Mouse (Mus musculus) neural tube, embryonic 14.5 days (tissue): ENCODE results near the gene Bach2. TPM values are rescaled to one million over a fixed set of nuclear protein-coding genes. Genes with fewer than 3 reads are reported as not detected.

Experiments
- ATAC-seq: fragments of 200-750 bp; cut with Nextera tagmentation; 2 replicates; pipeline ENCODE4 v1.8.0; 2017; ENCODE audit warnings: low read depth, mild to moderate bottlenecking, moderate TSS enrichment, moderate library complexity
- H3K27ac ChIP-seq: fragments of 300-500 bp; sonication (generic); 2 replicates; pipeline ENCODE4 v1.5.1; 2014; ENCODE audit warnings: low read depth, mild to moderate bottlenecking, control low read depth, low read length, moderate library complexity, mixed read lengths
- H3K27me3 ChIP-seq: fragments of 300-500 bp; sonication (generic); 2 replicates; pipeline ENCODE4 v1.6.1; 2014; ENCODE audit warnings: low read length; ENCODE audit not compliant: control insufficient read depth, insufficient read depth
- H3K36me3 ChIP-seq: fragments of 300-500 bp; sonication (generic); 2 replicates; pipeline ENCODE4 v1.6.1; 2014; ENCODE audit warnings: low read length, mixed read lengths; ENCODE audit not compliant: control insufficient read depth, insufficient read depth
- H3K4me1 ChIP-seq: fragments of 300-500 bp; sonication (generic); 2 replicates; pipeline ENCODE4 v1.6.1; 2014; ENCODE audit warnings: low read length; ENCODE audit not compliant: control insufficient read depth, insufficient read depth
- H3K4me2 ChIP-seq: fragments of 300-500 bp; sonication (generic); 2 replicates; pipeline ENCODE4 v1.6.1; 2014; ENCODE audit warnings: mild to moderate bottlenecking, low read depth, low read length, control low read depth
- H3K4me3 ChIP-seq: fragments of 300-500 bp; sonication (generic); 2 replicates; pipeline ENCODE4 v1.5.1; 2014; ENCODE audit warnings: low read depth, low read length, control low read depth, mixed read lengths
- H3K9ac ChIP-seq: fragments of 300-500 bp; sonication (generic); replicated peaks from 2 replicates; pipeline ENCODE4 v1.6.1; 2014; ENCODE audit warnings: low read depth, mild to moderate bottlenecking, control low read depth, low read length, mixed read lengths
- H3K9me3 ChIP-seq: fragments of 300-500 bp; sonication (generic); 2 replicates; pipeline ENCODE4 v1.6.1; 2016; ENCODE audit warnings: low read length; ENCODE audit not compliant: control insufficient read depth
- WGBS: fragments of 180-500 bp; shearing (Covaris S2); extraction: QIAGEN DNeasy Blood & Tissue Kit; methylation state at CpG from one replicate; pipeline ENCODE4 v1.1.7; 2014; 5-methylcytosine and 5-hydroxymethylcytosine counted together
- polyA plus RNA-seq: library from polyadenylated mRNA; unstranded; fragments of >200 nt; fragmentation: Nextera tagmentation; extraction: Ambion mirVana; gene quantifications from 2 replicates; pipeline ENCODE4 v1.2.1, GENCODE M21; 2014

Gene Bach2
- polyA plus RNA-seq, 1 experiment from 2014 or later, result 32.4 TPM

DNA sequence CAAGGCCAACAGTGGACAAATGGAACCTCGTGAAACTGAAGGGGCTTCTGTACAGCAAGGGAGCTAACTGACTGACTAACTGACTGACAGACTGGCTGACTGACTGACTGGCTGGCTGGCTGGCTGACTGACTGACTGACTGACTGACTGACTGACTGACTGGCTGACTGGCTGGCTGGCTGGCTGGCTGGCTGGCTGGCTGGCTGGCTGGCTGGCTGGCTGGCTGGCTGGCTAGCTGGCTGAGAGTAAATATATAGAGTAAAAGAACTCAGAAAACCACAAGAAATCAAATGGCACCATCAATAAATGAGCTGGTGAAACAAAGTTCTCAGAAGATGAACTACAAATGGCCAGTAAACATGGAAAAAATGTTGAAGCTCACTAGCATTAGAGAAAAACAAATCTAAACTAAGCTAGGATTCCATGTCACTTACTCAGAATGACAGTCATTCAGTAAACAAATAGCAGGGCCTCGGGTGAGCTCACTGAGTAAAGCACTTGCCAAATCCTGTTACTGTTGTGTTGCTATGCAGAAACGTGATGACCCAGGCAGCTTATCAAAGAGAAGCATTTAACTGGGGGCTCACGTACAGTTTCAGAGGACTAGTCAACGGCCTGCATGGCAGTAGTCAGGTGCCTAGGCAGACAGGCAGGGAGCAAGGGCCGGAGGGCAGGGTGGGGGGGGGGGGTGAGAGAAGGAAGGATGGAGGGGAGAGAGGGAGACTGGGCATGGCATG, 280.4 kb downstream of the Bach2 start:
- H3K4me3 ChIP-seq, result no peak overlapping the region
- WGBS, result 53% methylated on average over 6 of the region's 6 CpGs
- 0 out of 2 replicates have a peak, but pooled peaks cover 8% of the 10 kb centered on the region for H3K4me1 ChIP-seq
- no peak for ATAC-seq
- no peaks in the 10 kb centered on the region for H3K9me3 ChIP-seq
- H3K36me3 ChIP-seq, result no peaks in the 10 kb centered on the region
- H3K9ac ChIP-seq, result no peak overlapping the region
- no peak overlapping the region for H3K27ac ChIP-seq
- H3K4me2 ChIP-seq, result no peak overlapping the region
- H3K27me3 ChIP-seq, result no peaks in the 10 kb centered on the region

GRCm38 (mm10) chr4:32520628-32521360, 282.2 kb downstream of the Bach2 start:
- Histone ChIP-seq H3K9me3 (no peaks in the 10 kb centered on the region), H3K9ac (no peak overlapping the region), H3K4me2 (no peak overlapping the region), H3K36me3 (no peaks in the 10 kb centered on the region), H3K4me3 (no peak overlapping the region), H3K27ac (peak overlapping the region; percentile 7; the same call in 1 of the 2 replicates), H3K4me1 (peaks cover 11% of the 10 kb centered on the region; the same call in 1 of the 2 replicates), H3K27me3 (no peaks in the 10 kb centered on the region)
- no peak for ATAC-seq
- WGBS, result 44% methylated on average over 18 of the region's 18 CpGs

DNA sequence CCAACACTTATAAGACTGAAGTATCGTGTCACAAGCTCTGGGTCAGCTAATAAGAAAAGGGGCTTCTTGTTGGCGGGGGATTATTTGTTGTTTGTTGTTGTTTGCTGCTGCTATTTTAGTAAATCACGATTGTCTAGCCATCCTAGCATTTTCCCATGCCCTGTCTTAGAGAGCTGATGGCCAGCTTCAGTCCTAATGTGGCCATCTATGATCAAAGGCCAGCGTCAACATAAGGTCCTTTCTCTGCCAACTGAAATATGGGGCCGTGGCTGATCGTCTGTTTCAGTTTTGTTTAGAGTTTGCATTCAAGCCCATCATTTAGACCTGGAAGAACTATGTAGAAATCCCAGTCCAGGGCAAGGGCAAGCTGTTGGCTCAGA, 282.7 kb downstream of the Bach2 start:
- ATAC-seq, result no peak
- H3K36me3 ChIP-seq, result no peaks in the 10 kb centered on the region
- WGBS, result 62% methylated on average over 6 of the region's 6 CpGs
- H3K9me3 ChIP-seq, result no peaks in the 10 kb centered on the region
- H3K27ac ChIP-seq, result 0 out of 2 replicates have a peak overlapping the region, but pooled peaks have one; percentile 7
- no peak overlapping the region for H3K4me3 ChIP-seq
- H3K9ac ChIP-seq, result no peak overlapping the region
- no peak overlapping the region for H3K4me2 ChIP-seq
- H3K4me1 ChIP-seq, result peaks cover 11% of the 10 kb centered on the region; the same call in 1 of the 2 replicates
- no peaks in the 10 kb centered on the region for H3K27me3 ChIP-seq

GRCm38 (mm10) chr4:32522013-32522412, 283.4 kb downstream of the Bach2 start:
- 67% methylated on average over 2 of the region's 2 CpGs for WGBS
- H3K4me1 ChIP-seq, result peaks cover 11% of the 10 kb centered on the region; the same call in 1 of the 2 replicates

GRCm38 (mm10) chr4:32524282-32524681, 285.7 kb downstream of the Bach2 start:
- Histone ChIP-seq H3K4me1 (peaks cover 21% of the 10 kb centered on the region), H3K9me3 (no peaks in the 10 kb centered on the region), H3K36me3 (no peaks in the 10 kb centered on the region), H3K9ac (no peak overlapping the region), H3K4me3 (no peak overlapping the region), H3K4me2 (no peak overlapping the region), H3K27me3 (no peaks in the 10 kb centered on the region), H3K27ac (no peak overlapping the region)
- WGBS, result 34% methylated on average over 2 of the region's 2 CpGs
- no peak for ATAC-seq

More at GRCm38 (mm10) chr4:32522013-32522412, 283.4 kb downstream of the Bach2 start:
- H3K27ac ChIP-seq, result no peak overlapping the region
- ATAC-seq, result no peak
- H3K4me2 ChIP-seq, result no peak overlapping the region
- H3K36me3 ChIP-seq, result no peaks in the 10 kb centered on the region
- no peaks in the 10 kb centered on the region for H3K9me3 ChIP-seq
- H3K27me3 ChIP-seq, result no peaks in the 10 kb centered on the region
- no peak overlapping the region for H3K4me3 ChIP-seq
- H3K9ac ChIP-seq, result no peak overlapping the region

DNA sequence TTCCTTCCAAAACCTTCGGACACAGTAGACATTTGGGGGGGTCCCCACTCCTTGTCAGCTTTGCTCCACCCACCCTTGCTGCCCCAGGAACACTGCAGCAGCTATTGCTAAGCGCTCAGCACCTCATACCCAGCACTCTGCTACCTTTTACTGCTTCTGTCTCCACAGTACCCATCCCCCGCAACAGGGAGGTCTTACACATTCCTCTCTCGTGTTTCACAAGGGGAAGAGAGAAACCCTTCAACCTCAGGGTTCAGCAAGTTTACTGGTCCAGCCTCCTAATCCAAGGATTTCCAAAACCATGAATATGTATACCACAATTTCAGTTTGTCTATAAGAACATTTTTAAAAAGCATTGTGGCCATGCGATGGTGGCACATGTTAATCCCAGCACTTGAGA, 286.4 kb downstream of the Bach2 start:
- H3K27ac ChIP-seq, result no peak overlapping the region
- peaks cover 28% of the 10 kb centered on the region for H3K4me1 ChIP-seq
- no peaks in the 10 kb centered on the region for H3K9me3 ChIP-seq
- H3K9ac ChIP-seq, result no peak overlapping the region
- no peak for ATAC-seq
- H3K4me2 ChIP-seq, result no peak overlapping the region
- 69% methylated on average over 5 of the region's 5 CpGs for WGBS
- H3K4me3 ChIP-seq, result no peak overlapping the region
- no peaks in the 10 kb centered on the region for H3K27me3 ChIP-seq
- H3K36me3 ChIP-seq, result no peaks in the 10 kb centered on the region

DNA sequence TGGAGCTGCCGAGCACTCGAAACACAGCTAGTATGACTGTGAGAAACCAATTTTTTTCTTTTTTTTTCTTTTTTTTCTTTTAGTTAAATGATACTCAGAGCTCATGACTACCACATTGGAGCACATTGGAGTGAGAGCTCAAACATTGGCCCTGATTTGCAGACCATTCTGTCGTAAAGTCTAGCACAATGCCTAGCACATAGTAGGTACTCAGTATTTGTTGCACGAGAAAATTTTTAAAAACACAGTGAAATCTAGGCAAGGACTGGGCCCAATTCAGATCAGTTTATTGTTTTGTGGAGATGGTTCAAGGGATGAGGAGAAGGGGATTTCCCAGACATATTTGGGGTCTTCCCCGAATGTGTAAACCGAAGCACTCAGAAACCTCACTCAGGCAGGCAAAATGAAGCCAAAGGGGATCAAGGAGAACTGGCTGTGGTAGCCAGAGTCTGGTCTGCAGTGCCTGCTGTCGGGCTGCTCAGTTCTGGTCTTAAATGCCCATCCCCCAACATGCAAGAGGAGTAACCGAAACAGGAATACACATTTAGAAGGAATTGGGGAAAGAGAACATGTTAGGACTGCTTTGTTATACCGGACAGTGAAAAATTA, 287.7 kb downstream of the Bach2 start:
- Histone ChIP-seq H3K27me3 (no peaks in the 10 kb centered on the region), H3K9ac (no peak overlapping the region), H3K4me1 (peaks cover 42% of the 10 kb centered on the region), H3K4me2 (no peak overlapping the region), H3K36me3 (no peaks in the 10 kb centered on the region), H3K4me3 (no peak overlapping the region), H3K9me3 (no peaks in the 10 kb centered on the region), H3K27ac (0 out of 2 replicates have a peak overlapping the region, but pooled peaks have one; percentile 12)
- WGBS, result 71% methylated on average over 9 of the region's 9 CpGs
- ATAC-seq, result no peak

GRCm38 (mm10) chr4:32529443-32529995, 290.9 kb downstream of the Bach2 start:
- Histone ChIP-seq H3K27ac (peak overlapping the region; percentile 93), H3K9me3 (no peaks in the 10 kb centered on the region), H3K4me3 (no peak overlapping the region), H3K36me3 (no peaks in the 10 kb centered on the region), H3K4me2 (0 out of 2 replicates have a peak overlapping the region, but pooled peaks have one; percentile 14), H3K4me1 (peaks cover 61% of the 10 kb centered on the region), H3K9ac (no peak overlapping the region), H3K27me3 (no peaks in the 10 kb centered on the region)
- ATAC-seq, result no peak
- 67% methylated on average over 17 of the region's 17 CpGs for WGBS
